Mouse (Mus musculus) layer of hippocampus, postnatal 14 days (tissue): ENCODE results near the gene Tceal1. TPM values are rescaled to one million over a fixed set of nuclear protein-coding genes. Genes with fewer than 3 reads are reported as not detected.

ENCODE experiments used
- DNase-seq, 2 experiments: peaks; one replicate each; pipeline ENCODE4 v3.0.0; 2021 to 2022; ENCODE audit warnings: low spot score in 2 of 2, mixed read lengths in 1 of 2
- total RNA-seq, 2 experiments: library from RNA; stranded (reverse); gene quantifications; 2 replicates each; pipeline ENCODE4 v1.2.3; 2021

Tceal1 gene
- total RNA-seq, 2 experiments from 2014 or later = 11.2 to 12.8 TPM

DNA sequence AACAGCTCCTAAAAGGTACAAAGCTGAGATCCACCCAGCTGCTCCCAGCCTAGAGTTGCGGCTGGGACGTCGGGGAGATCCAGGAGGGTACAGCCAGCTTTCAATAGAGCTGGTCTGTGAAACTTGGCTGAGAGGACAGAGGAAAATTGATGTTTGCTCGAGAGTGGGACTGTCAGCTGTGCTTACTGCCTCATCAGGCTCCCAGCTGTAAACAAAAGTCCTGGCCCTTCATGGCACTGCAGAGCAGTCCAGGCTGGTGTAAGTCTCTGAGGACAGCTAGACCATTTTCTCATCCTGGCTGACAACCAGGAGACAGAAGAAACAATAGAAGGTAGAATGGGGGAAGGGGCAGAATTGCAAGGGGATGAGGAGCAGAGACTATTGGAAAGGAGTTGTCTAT is 41.5 kb downstream of the Tceal1 start:
- no peak for DNase-seq

DNA sequence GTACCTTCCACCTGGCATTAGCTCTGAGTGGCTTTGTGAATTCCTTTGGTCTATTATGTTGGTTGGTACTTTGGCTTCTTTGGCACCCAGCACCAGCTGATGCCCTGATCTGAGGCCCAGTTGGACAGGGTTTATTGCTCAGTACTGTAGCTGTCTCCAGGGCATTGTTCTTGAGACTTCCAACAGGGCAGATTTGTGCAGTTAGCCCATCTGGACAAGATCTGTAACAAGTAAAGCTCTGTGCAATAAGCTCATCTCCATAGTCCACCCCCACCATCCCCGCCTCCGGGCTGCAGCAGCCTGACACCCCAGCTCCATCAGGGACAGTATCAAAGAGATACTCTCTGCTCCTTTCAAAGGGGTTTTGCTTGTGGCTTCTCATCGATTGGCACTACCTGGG is 47.7 kb downstream of the Tceal1 start:
- DNase-seq = peak in 1 of 2 experiments; percentile 36

Other genes with a start within 250 kb of the Tceal1 start
- gene Kir3dl1, start 190.0 kb upstream of the Tceal1 start, total RNA-seq = not detected
- gene Kir3dl2, start 163.9 kb upstream of the Tceal1 start, total RNA-seq = under 1 TPM in 1 of 2 experiments, not detected in 1; 0.21 TPM
- gene Tceal3, start 117.1 kb upstream of the Tceal1 start, total RNA-seq = 100 to 1,000 TPM; 130 to 142 TPM
- 100 to 1,000 TPM; 411 to 425 TPM for gene Morf4l2, start 35.7 kb downstream of the Tceal1 start, total RNA-seq
- gene Glra4, start 72.2 kb downstream of the Tceal1 start, total RNA-seq = not detected
- 1,000 to 10,000 TPM; 1,032 to 1,112 TPM for gene Plp1, start 114.7 kb downstream of the Tceal1 start, total RNA-seq
- gene Rab9b, start 160.8 kb downstream of the Tceal1 start, total RNA-seq = 10 to 100 TPM; 16.8 to 29.6 TPM
- gene H2bfm, start 219.3 kb downstream of the Tceal1 start, total RNA-seq = not detected